Mouse (Mus musculus) E14TG2a.4 (cell line): ENCODE results near the gene C330007P06Rik.

Experiments used
- H3K27me3 ChIP-seq: 2 replicates; pipeline ENCODE4 v1.6.1; 2014; ENCODE audit warnings: low read length, control low read depth; ENCODE audit not compliant: insufficient read depth
- H3K36me3 ChIP-seq: 2 replicates; pipeline ENCODE4 v1.6.1; 2014; ENCODE audit warnings: low read length, control low read depth; ENCODE audit not compliant: insufficient read depth
- H3K4me1 ChIP-seq: replicated peaks from 2 replicates; pipeline ENCODE4 v1.6.1; 2014; ENCODE audit warnings: low read depth, low read length, control low read depth
- H3K4me3 ChIP-seq: replicated peaks from 2 replicates; pipeline ENCODE4 v1.5.1; 2014; ENCODE audit warnings: mild to moderate bottlenecking, low read length
- H3K9me3 ChIP-seq: 2 replicates; pipeline ENCODE4 v1.6.1; 2014; ENCODE audit warnings: low read length, control low read depth
- CTCF ChIP-seq: conservative IDR thresholded peaks from 2 replicates; pipeline ENCODE4 v1.5.1; 2014; ENCODE audit warnings: low read length
- NANOG ChIP-seq: IDR thresholded peaks from 2 replicates; pipeline ENCODE4 v1.6.1; 2014; ENCODE audit warnings: borderline replicate concordance, low read length, mixed read lengths
- POU5F1 ChIP-seq: IDR thresholded peaks from 2 replicates; pipeline ENCODE4 v1.6.1; 2014; ENCODE audit warnings: low read length, borderline replicate concordance

Gene C330007P06Rik

DNA sequence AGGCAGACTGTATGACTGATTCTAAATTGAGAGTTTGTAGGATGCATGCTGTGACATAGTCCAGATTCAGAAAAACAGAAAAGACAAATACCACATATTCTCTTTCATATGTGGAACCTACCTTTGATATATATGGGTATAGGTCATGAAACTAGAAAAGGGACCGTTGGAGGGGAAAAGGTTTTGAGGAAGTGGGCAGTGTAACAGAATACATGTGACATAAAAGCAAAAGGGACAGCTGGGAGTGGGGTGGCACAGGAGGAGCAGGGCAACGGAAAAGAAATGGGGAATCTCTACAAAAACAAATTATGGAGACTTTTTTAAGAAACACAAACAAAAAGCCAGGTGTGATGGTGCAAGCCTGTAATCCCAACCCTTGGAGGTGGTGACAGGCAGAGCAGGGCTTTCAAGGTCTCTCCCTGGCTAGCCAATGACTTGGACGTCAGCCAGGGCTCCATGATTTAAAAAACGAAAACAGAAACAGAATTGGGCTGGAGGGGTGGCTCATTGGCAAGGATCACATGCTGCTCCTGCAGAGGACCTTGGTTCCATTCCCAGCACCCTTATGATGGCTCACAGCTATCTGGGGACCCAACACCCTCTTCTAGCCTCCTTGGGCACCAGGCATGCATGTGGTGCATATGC is 30.4 kb downstream of the C330007P06Rik start:
- TF ChIP-seq NANOG, result no peak
- TF ChIP-seq CTCF, result no peak
- TF ChIP-seq POU5F1, result no peak

DNA sequence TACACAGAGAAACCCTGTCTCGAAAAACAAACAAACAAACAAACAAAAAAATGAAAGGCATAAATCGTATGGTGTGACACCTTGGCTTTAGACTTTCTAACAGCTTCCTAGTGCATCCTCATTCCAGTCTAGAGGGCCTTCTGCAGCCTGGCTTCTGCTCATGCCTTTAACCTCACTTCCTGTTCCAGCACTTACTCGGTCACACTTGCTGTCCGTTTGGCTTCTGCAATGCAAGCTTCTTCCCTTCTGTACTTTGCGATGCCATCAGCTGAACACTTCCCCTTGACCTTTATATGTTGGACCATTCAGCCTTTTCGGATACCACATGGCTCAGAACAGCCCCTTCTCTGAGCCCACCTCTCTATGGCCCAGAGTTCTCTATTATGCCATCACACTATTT is 32.2 kb downstream of the C330007P06Rik start:
- Histone ChIP-seq H3K36me3 (peaks cover 3% of the 10 kb centered on the region; the same call in 1 of the 2 replicates), H3K9me3 (no peaks in the 10 kb centered on the region), H3K4me3 (no peak overlapping the region), H3K27me3 (no peaks in the 10 kb centered on the region), H3K4me1 (peaks cover 45% of the 10 kb centered on the region)
- TF ChIP-seq NANOG, result no peak
- TF ChIP-seq CTCF, result no peak
- no peak for TF ChIP-seq POU5F1

More for the DNA sequence above, 30.4 kb downstream of the C330007P06Rik start:
- peaks cover 32% of the 10 kb centered on the region for H3K4me1 ChIP-seq
- H3K4me3 ChIP-seq, result no peak overlapping the region
- H3K36me3 ChIP-seq, result peaks cover 7% of the 10 kb centered on the region; the same call in 1 of the 2 replicates
- no peaks in the 10 kb centered on the region for H3K9me3 ChIP-seq
- no peaks in the 10 kb centered on the region for H3K27me3 ChIP-seq

DNA sequence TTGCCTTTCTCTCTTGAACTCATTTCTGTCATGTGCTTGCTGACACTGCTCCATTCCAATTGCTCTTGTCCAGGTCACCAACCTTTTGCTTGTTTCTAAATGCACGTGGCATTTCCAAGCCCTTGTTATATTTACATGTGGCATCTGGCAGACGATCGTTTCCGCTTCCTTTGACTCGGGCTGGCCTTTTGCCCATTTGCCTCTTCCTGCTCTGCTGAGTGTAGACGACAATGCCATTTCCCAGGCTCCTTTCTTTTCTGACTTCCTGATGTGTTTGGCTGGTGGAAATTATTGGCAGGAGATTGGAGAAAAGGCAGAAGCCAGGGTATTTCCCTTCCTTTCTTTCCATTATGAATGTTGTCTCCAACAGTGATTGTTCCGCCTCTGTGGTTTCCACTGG is 34.5 kb downstream of the C330007P06Rik start:
- H3K4me1 ChIP-seq, result peaks cover 63% of the 10 kb centered on the region
- H3K27me3 ChIP-seq, result no peaks in the 10 kb centered on the region
- peaks cover 3% of the 10 kb centered on the region; the same call in 1 of the 2 replicates for H3K36me3 ChIP-seq
- H3K4me3 ChIP-seq, result no peak overlapping the region
- TF ChIP-seq CTCF, result no peak
- no peak for TF ChIP-seq NANOG
- no peak for TF ChIP-seq POU5F1
- no peaks in the 10 kb centered on the region for H3K9me3 ChIP-seq

DNA sequence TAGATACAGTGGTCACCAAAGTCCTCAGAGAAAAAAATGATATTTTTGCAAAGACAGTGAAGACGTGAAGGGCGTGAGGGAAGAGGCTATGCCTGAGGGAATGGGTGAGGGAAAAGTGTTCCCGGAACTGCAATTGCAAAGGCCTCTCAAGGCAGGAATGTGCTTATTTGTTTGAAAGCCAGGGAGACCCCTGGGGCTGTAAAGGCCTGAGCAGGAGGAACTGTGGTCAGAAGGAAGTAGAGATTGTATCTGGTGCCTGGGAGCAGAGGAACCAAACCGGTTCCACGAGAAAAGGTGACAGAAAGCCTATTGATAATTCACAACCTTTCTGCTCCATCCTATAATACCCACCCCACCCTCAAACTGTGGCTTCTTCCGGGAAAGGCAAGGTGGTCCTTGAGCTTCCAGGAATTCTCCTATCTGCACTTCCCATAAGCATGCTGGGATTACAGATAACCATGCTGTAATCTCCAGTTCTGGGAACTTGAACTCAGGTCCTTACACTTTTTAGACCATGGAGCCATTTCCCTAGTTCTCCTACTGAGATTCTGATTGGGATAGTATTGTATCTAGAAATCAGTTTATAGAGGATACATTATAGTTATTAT is 36.7 kb downstream of the C330007P06Rik start:
- Histone ChIP-seq H3K9me3 (no peaks in the 10 kb centered on the region), H3K4me1 (peaks cover 75% of the 10 kb centered on the region), H3K4me3 (no peak overlapping the region), H3K27me3 (no peaks in the 10 kb centered on the region), H3K36me3 (peaks cover 3% of the 10 kb centered on the region; the same call in 1 of the 2 replicates)
- TF ChIP-seq NANOG, result peak; percentile 36; the same call in 1 of the 2 replicates
- no peak for TF ChIP-seq POU5F1

DNA sequence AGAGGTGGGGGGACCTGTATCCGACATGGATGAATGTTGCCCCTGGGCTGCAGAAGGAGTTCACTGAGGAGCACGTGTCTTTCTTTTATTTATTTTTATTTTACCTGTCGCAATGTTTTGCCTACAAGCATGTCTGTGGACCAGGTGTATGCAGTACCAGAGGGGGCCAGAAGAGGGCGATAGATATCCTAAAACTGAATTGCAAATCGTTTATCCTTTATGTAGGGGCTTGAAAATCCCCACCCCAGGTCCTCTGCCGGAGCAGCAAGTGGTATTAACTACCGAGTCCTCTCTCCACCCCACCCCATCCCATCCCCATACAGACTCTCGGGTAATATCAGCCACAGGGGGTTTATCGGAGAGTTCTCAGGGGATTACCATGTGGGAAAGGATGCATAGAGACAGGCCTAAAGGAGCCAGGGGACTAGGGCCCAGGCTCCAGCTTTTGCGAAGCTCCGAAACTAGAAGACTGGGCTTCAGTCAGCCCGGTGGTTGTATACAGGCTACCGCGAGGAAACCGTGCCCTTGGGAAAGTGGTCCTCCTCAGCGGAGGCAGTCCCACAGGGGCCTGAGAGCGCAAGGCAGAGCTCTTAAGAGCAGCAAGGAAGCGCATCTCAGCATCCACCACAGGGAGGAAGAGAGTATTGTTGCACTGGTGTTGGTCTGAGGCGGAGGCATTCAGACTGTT is 40.4 kb downstream of the C330007P06Rik start:
- Histone ChIP-seq H3K36me3 (no peaks in the 10 kb centered on the region; the same call in 1 of the 2 replicates), H3K4me1 (peaks cover 74% of the 10 kb centered on the region), H3K27me3 (no peaks in the 10 kb centered on the region), H3K9me3 (no peaks in the 10 kb centered on the region), H3K4me3 (peak overlapping the region; percentile 63)
- no peak for TF ChIP-seq POU5F1
- TF ChIP-seq CTCF, result peak; percentile 69

DNA sequence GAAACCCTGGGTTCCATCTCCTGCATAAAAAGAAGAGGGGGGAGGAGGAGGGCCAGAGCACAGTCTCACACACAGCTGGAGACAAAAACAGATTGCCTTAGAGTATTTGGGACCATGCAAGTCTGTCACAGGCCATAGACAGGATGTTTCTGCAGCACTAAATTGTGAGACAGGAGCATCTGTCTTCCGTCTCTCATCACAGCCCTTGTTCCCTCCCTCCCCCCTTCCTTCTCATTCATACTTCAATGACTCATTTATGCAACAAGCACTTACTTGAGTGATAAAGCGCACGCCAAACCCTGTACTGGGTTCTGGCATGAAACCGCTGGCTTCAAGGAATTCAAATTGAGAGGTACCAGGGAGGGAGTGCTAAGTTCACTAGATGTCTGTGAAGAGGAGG is 42.3 kb downstream of the C330007P06Rik start:
- no peaks in the 10 kb centered on the region for H3K27me3 ChIP-seq
- H3K36me3 ChIP-seq, result peaks cover 6% of the 10 kb centered on the region; the same call in 1 of the 2 replicates
- TF ChIP-seq POU5F1, result no peak
- no peak for TF ChIP-seq CTCF
- no peak for TF ChIP-seq NANOG
- no peak overlapping the region for H3K4me3 ChIP-seq
- no peaks in the 10 kb centered on the region for H3K9me3 ChIP-seq
- peaks cover 60% of the 10 kb centered on the region for H3K4me1 ChIP-seq

DNA sequence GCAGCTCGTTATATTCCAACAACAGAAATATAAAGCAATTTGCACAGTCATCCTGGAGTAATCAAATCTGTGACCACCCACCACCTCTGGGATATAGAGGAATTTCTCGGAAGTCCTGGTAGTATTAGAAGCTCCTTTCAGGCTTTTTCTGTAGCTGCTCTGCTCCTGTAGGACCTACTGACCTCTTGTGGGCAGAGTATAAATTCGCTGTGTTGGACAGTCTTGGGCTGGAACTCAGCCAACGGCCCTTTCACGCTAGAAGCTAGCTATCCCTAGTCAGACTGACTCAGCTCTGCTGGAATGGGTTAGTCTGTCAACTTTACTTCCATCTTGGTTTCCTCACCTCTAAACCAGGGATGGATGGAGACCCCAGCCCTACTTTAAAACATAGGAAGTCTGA is 43.6 kb downstream of the C330007P06Rik start:
- peaks cover 49% of the 10 kb centered on the region for H3K4me1 ChIP-seq
- no peak overlapping the region for H3K4me3 ChIP-seq
- TF ChIP-seq NANOG (no peak), CTCF (peak; percentile 8; the same call in 1 of the 2 replicates), POU5F1 (no peak)
- peaks cover 6% of the 10 kb centered on the region; the same call in 1 of the 2 replicates for H3K36me3 ChIP-seq
- H3K9me3 ChIP-seq, result no peaks in the 10 kb centered on the region
- H3K27me3 ChIP-seq, result no peaks in the 10 kb centered on the region

DNA sequence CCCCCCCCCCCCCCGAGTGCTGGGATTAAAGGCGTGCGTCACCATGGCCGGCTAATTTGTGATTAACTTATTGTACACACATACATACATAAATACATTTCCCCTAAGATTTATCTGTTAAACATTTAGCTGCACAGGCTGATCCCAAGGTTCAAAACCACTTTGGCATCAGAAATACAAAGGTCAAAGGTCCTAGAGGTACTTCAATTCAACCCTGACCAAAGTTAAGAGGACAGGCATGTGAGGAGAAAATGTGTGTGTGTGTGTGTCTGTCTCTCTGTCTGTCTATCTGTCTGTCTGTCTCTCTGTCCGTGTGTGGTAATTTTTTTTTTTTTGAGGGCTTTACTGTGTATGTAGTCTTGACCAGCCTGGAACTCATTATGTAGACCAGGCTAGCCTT is 47.0 kb downstream of the C330007P06Rik start:
- no peaks in the 10 kb centered on the region for H3K9me3 ChIP-seq
- H3K27me3 ChIP-seq, result no peaks in the 10 kb centered on the region
- H3K36me3 ChIP-seq, result peaks cover 10% of the 10 kb centered on the region; the same call in 1 of the 2 replicates

More for the DNA sequence above, 47.0 kb downstream of the C330007P06Rik start:
- TF ChIP-seq CTCF (no peak), NANOG (no peak), POU5F1 (no peak)
- Histone ChIP-seq H3K4me3 (no peak overlapping the region), H3K4me1 (peaks cover 39% of the 10 kb centered on the region)
